Mouse (Mus musculus) limb, embryonic 11.5 days (tissue): ENCODE data around the gene Micall1. TPM values are rescaled to one million over a fixed set of nuclear protein-coding genes. Genes with fewer than 3 reads are reported as not detected.

Experiments used
- ATAC-seq: fragments of 200-750 bp; cut with Nextera tagmentation; 2 replicates; pipeline ENCODE4 v1.8.0; 2017; ENCODE audit warnings: low read depth; ENCODE audit not compliant: insufficient number of reproducible peaks, low FRiP score, low TSS enrichment
- DNase-seq: peaks from one replicate; pipeline ENCODE4 v3.0.0-alpha.2; 2015; ENCODE audit warnings: low spot score
- H3K27ac ChIP-seq: fragments of 300-500 bp; sonication (generic); replicated peaks from 2 replicates; pipeline ENCODE4 v1.5.1; 2014; ENCODE audit warnings: low read depth, mild to moderate bottlenecking, low read length
- H3K27me3 ChIP-seq: fragments of 300-500 bp; sonication (generic); 2 replicates; pipeline ENCODE4 v1.6.1; 2014; ENCODE audit warnings: mild to moderate bottlenecking, low read length, mixed read lengths; ENCODE audit not compliant: control insufficient read depth, insufficient read depth
- H3K36me3 ChIP-seq: fragments of 300-500 bp; sonication (generic); 2 replicates; pipeline ENCODE4 v1.6.1; 2014; ENCODE audit warnings: mild to moderate bottlenecking, low read length, moderate library complexity, mixed read lengths; ENCODE audit not compliant: control insufficient read depth, insufficient read depth
- H3K4me1 ChIP-seq: fragments of 300-500 bp; sonication (generic); 2 replicates; pipeline ENCODE4 v1.6.1; 2014; ENCODE audit warnings: low read length, mixed read lengths; ENCODE audit not compliant: control insufficient read depth, insufficient read depth
- H3K4me2 ChIP-seq: fragments of 300-500 bp; sonication (generic); 2 replicates; pipeline ENCODE4 v1.6.1; 2014; ENCODE audit warnings: low read depth, mild to moderate bottlenecking, moderate library complexity; ENCODE audit not compliant: severe bottlenecking
- H3K4me3 ChIP-seq: fragments of 300-500 bp; sonication (generic); 2 replicates; pipeline ENCODE4 v1.5.1; 2014; ENCODE audit warnings: low read depth, low read length
- H3K9ac ChIP-seq: fragments of 300-500 bp; sonication (generic); 2 replicates; pipeline ENCODE4 v1.6.1; 2014; ENCODE audit warnings: mild to moderate bottlenecking, low read length
- H3K9me3 ChIP-seq: fragments of 300-500 bp; sonication (generic); 2 replicates; pipeline ENCODE4 v1.6.1; 2016; ENCODE audit warnings: low read length; ENCODE audit not compliant: control insufficient read depth
- WGBS: fragments of 180-500 bp; shearing (Covaris S2); extraction: QIAGEN DNeasy Blood & Tissue Kit; methylation state at CpG from one replicate; pipeline ENCODE4 v1.1.7; 2014; 5-methylcytosine and 5-hydroxymethylcytosine counted together
- polyA plus RNA-seq: library from polyadenylated mRNA; unstranded; fragments of >200 nt; fragmentation: Nextera tagmentation; extraction: Ambion mirVana; gene quantifications from 2 replicates; pipeline ENCODE4 v1.2.1, GENCODE M21; 2014

The Micall1 gene
- polyA plus RNA-seq, 1 experiment from 2014 or later, result 7.8 TPM

- Histone ChIP-seq H3K4me3 (no peak overlapping the region), H3K4me2 (no peak overlapping the region), H3K4me1 (no peaks in the 10 kb centered on the region), H3K27me3 (no peaks in the 10 kb centered on the region), H3K36me3 (peaks cover 17% of the 10 kb centered on the region), H3K27ac (no peak overlapping the region), H3K9me3 (no peaks in the 10 kb centered on the region), H3K9ac (no peak overlapping the region)
- DNase-seq, result no peak
- 89% methylated on average over 10 of the region's 10 CpGs for WGBS
- no peak for ATAC-seq
Observed at GRCm38 (mm10) chr15:79130782-79131181, 22.1 kb downstream of the Micall1 start.

DNA sequence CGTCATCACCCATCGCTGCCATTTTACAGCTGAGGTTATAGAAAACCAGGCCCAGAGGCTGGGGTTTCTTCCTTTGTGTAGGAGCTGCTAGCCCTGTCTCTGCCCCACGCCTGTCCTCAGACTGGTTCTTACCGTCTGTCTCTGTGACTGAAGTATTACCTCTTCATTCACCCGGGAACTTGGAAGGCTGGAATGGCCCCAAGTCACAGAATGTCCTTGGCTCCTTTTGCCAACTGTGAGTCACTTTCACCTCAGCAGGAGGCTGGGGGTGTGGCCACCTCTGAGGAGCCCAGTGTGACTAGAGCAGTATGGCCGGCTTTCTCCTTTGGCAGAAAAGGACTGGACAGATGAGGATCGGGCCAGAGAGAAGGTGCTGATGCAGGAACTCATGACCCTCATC is 22.7 kb downstream of the Micall1 start:
- 66% methylated on average over 7 of the region's 7 CpGs for WGBS
- Histone ChIP-seq H3K27ac (no peak overlapping the region), H3K9ac (no peak overlapping the region), H3K36me3 (peaks cover 17% of the 10 kb centered on the region), H3K9me3 (no peaks in the 10 kb centered on the region), H3K27me3 (no peaks in the 10 kb centered on the region), H3K4me3 (no peak overlapping the region), H3K4me2 (no peak overlapping the region), H3K4me1 (no peaks in the 10 kb centered on the region)
- no peak for ATAC-seq
- no peak for DNase-seq

GRCm38 (mm10) chr15:79133191-79133661 is 24.5 kb downstream of the Micall1 start:
- peaks cover 7% of the 10 kb centered on the region; the same call in 1 of the 2 replicates for H3K36me3 ChIP-seq
- WGBS, result 75% methylated on average over 6 of the region's 6 CpGs
- no peaks in the 10 kb centered on the region for H3K27me3 ChIP-seq
- H3K4me2 ChIP-seq, result no peak overlapping the region
- no peak overlapping the region for H3K4me3 ChIP-seq
- ATAC-seq, result no peak
- no peak overlapping the region for H3K27ac ChIP-seq
- no peaks in the 10 kb centered on the region for H3K4me1 ChIP-seq
- H3K9me3 ChIP-seq, result no peaks in the 10 kb centered on the region
- DNase-seq, result no peak
- no peak overlapping the region for H3K9ac ChIP-seq

- no peak overlapping the region for H3K9ac ChIP-seq
- no peak overlapping the region for H3K4me2 ChIP-seq
- H3K27me3 ChIP-seq, result no peaks in the 10 kb centered on the region
- WGBS, result 88% methylated on average over 9 of the region's 9 CpGs
- H3K27ac ChIP-seq, result no peak overlapping the region
- no peaks in the 10 kb centered on the region for H3K9me3 ChIP-seq
- no peaks in the 10 kb centered on the region for H3K4me1 ChIP-seq
- DNase-seq, result no peak
- peaks cover 5% of the 10 kb centered on the region; the same call in 1 of the 2 replicates for H3K36me3 ChIP-seq
- no peak for ATAC-seq
- H3K4me3 ChIP-seq, result no peak overlapping the region
Observed at GRCm38 (mm10) chr15:79134496-79135270, 26.0 kb downstream of the Micall1 start.

DNA sequence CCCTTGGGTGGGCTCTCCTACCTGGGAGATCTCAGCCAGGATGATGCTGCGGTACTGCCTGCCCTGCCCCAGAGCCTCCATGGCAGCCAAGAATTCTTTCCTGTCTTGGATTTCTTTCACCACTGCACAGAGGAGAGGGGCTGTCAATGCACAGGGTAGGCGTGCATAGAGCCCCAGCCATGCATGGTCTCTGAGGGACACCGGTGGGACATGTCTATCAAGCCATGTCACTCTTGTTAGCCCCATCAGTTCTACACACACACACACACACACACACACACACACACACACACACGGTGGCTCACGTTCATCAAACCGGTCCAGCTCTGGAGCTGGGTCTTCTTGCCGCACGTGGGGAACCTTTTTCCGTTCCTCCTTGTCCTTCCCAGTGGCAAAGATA is 26.6 kb downstream of the Micall1 start:
- H3K4me2 ChIP-seq, result no peak overlapping the region
- H3K27ac ChIP-seq, result no peak overlapping the region
- DNase-seq, result no peak
- H3K4me3 ChIP-seq, result no peak overlapping the region
- no peaks in the 10 kb centered on the region for H3K27me3 ChIP-seq
- ATAC-seq, result no peak
- H3K36me3 ChIP-seq, result peaks cover 5% of the 10 kb centered on the region; the same call in 1 of the 2 replicates
- 85% methylated on average over 9 of the region's 9 CpGs for WGBS
- H3K9ac ChIP-seq, result no peak overlapping the region
- H3K9me3 ChIP-seq, result no peaks in the 10 kb centered on the region
- H3K4me1 ChIP-seq, result no peaks in the 10 kb centered on the region

DNA sequence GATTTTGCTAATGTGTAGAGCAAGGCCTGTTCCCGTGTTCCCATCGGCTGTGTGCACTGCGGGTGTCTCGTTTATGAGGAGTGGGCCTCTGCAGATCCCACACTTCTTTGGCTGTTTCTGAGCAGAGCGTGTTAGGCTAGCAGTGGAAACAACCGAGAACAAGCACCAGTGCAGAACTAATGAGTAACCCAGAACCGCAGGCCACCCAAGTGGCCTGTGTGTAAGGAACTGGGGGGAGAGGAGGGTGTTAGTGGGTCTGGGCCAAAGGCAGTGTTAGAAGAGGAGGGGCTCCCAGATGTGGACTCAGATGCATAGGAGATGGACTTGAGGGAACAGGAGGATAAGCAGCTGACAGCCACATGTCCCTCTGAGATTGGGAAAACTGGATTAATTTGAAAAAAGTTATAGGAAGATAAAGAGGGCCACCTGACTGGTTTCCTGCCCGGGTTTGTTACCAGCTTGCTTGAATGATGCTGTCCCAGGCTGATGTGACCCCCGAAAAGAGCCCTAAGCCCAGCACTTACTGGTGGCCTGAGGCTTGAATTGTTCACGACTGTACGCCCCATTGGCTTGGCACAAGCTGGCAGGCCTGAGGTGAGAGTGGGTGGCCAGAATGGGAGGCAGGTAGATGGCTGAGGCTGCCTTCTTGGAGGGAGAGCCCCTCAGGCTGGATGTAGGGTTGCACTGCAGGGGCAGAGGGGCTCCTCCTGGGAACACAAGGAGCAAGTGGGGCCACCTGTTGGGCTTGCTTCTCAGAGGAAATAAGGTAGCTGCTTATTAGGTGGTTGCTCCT is 27.3 kb downstream of the Micall1 start:
- DNase-seq, result no peak
- no peak overlapping the region for H3K27ac ChIP-seq
- H3K27me3 ChIP-seq, result no peaks in the 10 kb centered on the region
- no peaks in the 10 kb centered on the region for H3K9me3 ChIP-seq
- H3K4me1 ChIP-seq, result no peaks in the 10 kb centered on the region
- H3K36me3 ChIP-seq, result peaks cover 5% of the 10 kb centered on the region; the same call in 1 of the 2 replicates
- H3K4me2 ChIP-seq, result no peak overlapping the region
- no peak; the same call in 1 of the 2 replicates for ATAC-seq
- H3K4me3 ChIP-seq, result no peak overlapping the region
- 67% methylated on average over 11 of the region's 11 CpGs for WGBS
- H3K9ac ChIP-seq, result no peak overlapping the region

- H3K27ac ChIP-seq, result no peak overlapping the region
- 0 out of 2 replicates have a peak, but pooled peaks cover 4% of the 10 kb centered on the region for H3K36me3 ChIP-seq
- WGBS, result 66% methylated on average over 10 of the region's 10 CpGs
- H3K4me1 ChIP-seq, result peaks cover 6% of the 10 kb centered on the region; the same call in 1 of the 2 replicates
- H3K9me3 ChIP-seq, result no peaks in the 10 kb centered on the region
- H3K4me3 ChIP-seq, result no peak overlapping the region
- H3K9ac ChIP-seq, result no peak overlapping the region
- no peak for ATAC-seq
- DNase-seq, result no peak
- no peaks in the 10 kb centered on the region for H3K27me3 ChIP-seq
- no peak overlapping the region for H3K4me2 ChIP-seq
Observed at GRCm38 (mm10) chr15:79139640-79140039, 30.9 kb downstream of the Micall1 start.

- Histone ChIP-seq H3K36me3 (0 out of 2 replicates have a peak, but pooled peaks cover 5% of the 10 kb centered on the region), H3K27me3 (no peaks in the 10 kb centered on the region), H3K4me1 (peaks cover 6% of the 10 kb centered on the region; the same call in 1 of the 2 replicates), H3K9ac (peak within 1 kb of the TSS; percentile 81), H3K4me2 (peak within 1 kb of the TSS; percentile 93), H3K27ac (peak within 1 kb of the TSS; percentile 22; the same call in 1 of the 2 replicates), H3K4me3 (peak within 1 kb of the TSS; percentile 89), H3K9me3 (no peaks in the 10 kb centered on the region)
- WGBS, result under 1% methylated on average over 57 of the region's 57 CpGs
- DNase-seq (peak; percentile 97), ATAC-seq (peak; percentile 80)
Observed at GRCm38 (mm10) chr15:79140866-79141565, 32.3 kb downstream of the Micall1 start, which contains the start of the genes Polr2f and 1700088E04Rik. TSS of gene Polr2f (plus strand) at chr15:79141009. TSS of gene 1700088E04Rik (minus strand) at chr15:79141253.
